Mouse (Mus musculus) embryonic facial prominence, embryonic 15.5 days (tissue): ENCODE measurements around the gene Wdr75. TPM values are rescaled to one million over a fixed set of nuclear protein-coding genes. Genes with fewer than 3 reads are reported as not detected.
A peak's percentile ranks its signal among the peaks of the same experiment; 100 is the strongest.

Experiments used
- ATAC-seq: fragments of 200-750 bp; cut with Nextera tagmentation; 2 replicates; pipeline ENCODE4 v1.8.0; 2017; ENCODE audit warnings: low read depth, moderate TSS enrichment; ENCODE audit not compliant: insufficient number of reproducible peaks, low FRiP score, low TSS enrichment
- H3K27ac ChIP-seq: fragments of 300-500 bp; sonication (generic); replicated peaks from 2 replicates; pipeline ENCODE4 v1.5.1; 2015; ENCODE audit warnings: mild to moderate bottlenecking, inconsistent platforms
- H3K27me3 ChIP-seq: fragments of 300-500 bp; sonication (generic); 2 replicates; pipeline ENCODE4 v1.6.1; 2015; ENCODE audit warnings: inconsistent platforms
- H3K36me3 ChIP-seq: fragments of 300-500 bp; sonication (generic); 2 replicates; pipeline ENCODE4 v1.6.1; 2015; ENCODE audit warnings: mild to moderate bottlenecking, inconsistent platforms
- H3K4me1 ChIP-seq: fragments of 300-500 bp; sonication (generic); 2 replicates; pipeline ENCODE4 v1.6.1; 2015; ENCODE audit warnings: inconsistent platforms
- H3K4me2 ChIP-seq: fragments of 300-500 bp; sonication (generic); replicated peaks from 2 replicates; pipeline ENCODE4 v1.6.1; 2015; ENCODE audit warnings: mild to moderate bottlenecking, inconsistent platforms
- H3K4me3 ChIP-seq: fragments of 300-500 bp; sonication (generic); replicated peaks from 2 replicates; pipeline ENCODE4 v1.5.1; 2015; ENCODE audit warnings: mild to moderate bottlenecking, inconsistent platforms
- H3K9ac ChIP-seq: fragments of 300-500 bp; sonication (generic); 2 replicates; pipeline ENCODE4 v1.6.1; 2015; ENCODE audit warnings: inconsistent platforms
- H3K9me3 ChIP-seq: fragments of 300-500 bp; sonication (generic); replicated peaks from 2 replicates; pipeline ENCODE4 v1.6.1; 2016; ENCODE audit warnings: inconsistent platforms
- WGBS: fragments of 180-500 bp; shearing (Covaris S2); methylation state at CpG from one replicate; pipeline ENCODE4 v1.1.7; 2015; 5-methylcytosine and 5-hydroxymethylcytosine counted together
- polyA plus RNA-seq: library from polyadenylated mRNA; unstranded; fragments of >200 nt; fragmentation: Nextera tagmentation; extraction: Ambion mirVana; gene quantifications from 2 replicates; pipeline ENCODE4 v1.2.1, GENCODE M21; 2015

Wdr75 gene
- 60.4 and 64.0 TPM in 2 replicates for polyA plus RNA-seq

GRCm38 (mm10) chr1:45794969-45795908, at the start of gene Wdr75:
Gene Wdr75, plus strand, starts transcription at chr1:45795166.
- Histone ChIP-seq H3K4me3 (peak within 1 kb of the TSS; percentile 92), H3K36me3 (peaks cover 5% of the 10 kb centered on the region; the same call in 1 of the 2 replicates), H3K27ac (peak within 1 kb of the TSS; percentile 98), H3K9ac (peak within 1 kb of the TSS; percentile 93), H3K9me3 (no peaks in the 10 kb centered on the region), H3K4me1 (peaks cover 15% of the 10 kb centered on the region; the same call in 1 of the 2 replicates), H3K27me3 (no peaks in the 10 kb centered on the region), H3K4me2 (peak within 1 kb of the TSS; percentile 63)
- WGBS = under 1% methylated on average over 70 of the region's 70 CpGs
- ATAC-seq = peak; percentile 100

GRCm38 (mm10) chr1:45755902-45756301, 39.1 kb upstream of the Wdr75 start:
- Histone ChIP-seq H3K27ac (peak overlapping the region; percentile 78), H3K4me2 (no peak overlapping the region), H3K36me3 (no peaks in the 10 kb centered on the region), H3K27me3 (no peaks in the 10 kb centered on the region), H3K4me1 (0 out of 2 replicates have a peak, but pooled peaks cover 5% of the 10 kb centered on the region), H3K9ac (no peak overlapping the region), H3K4me3 (no peak overlapping the region), H3K9me3 (no peaks in the 10 kb centered on the region)
- ATAC-seq = no peak

- H3K27ac ChIP-seq = peak overlapping the region; percentile 60; the same call in 1 of the 2 replicates
- no peaks in the 10 kb centered on the region for H3K9me3 ChIP-seq
- peaks cover 12% of the 10 kb centered on the region for H3K4me1 ChIP-seq
- no peak overlapping the region for H3K9ac ChIP-seq
- H3K4me2 ChIP-seq = no peak overlapping the region
- H3K4me3 ChIP-seq = no peak overlapping the region
- ATAC-seq = peak; percentile 41; the same call in 1 of the 2 replicates
- H3K27me3 ChIP-seq = no peaks in the 10 kb centered on the region
- no peaks in the 10 kb centered on the region for H3K36me3 ChIP-seq
Observed at GRCm38 (mm10) chr1:45756707-45757106, 38.3 kb upstream of the Wdr75 start.

GRCm38 (mm10) chr1:45758011-45758410, 37.0 kb upstream of the Wdr75 start:
- WGBS = 76% methylated on average over 1 of the region's 1 CpGs
- H3K4me1 ChIP-seq = peaks cover 17% of the 10 kb centered on the region

GRCm38 (mm10) chr1:45760667-45761467, 34.1 kb upstream of the Wdr75 start:
- peaks cover 25% of the 10 kb centered on the region for H3K4me1 ChIP-seq
- no peak overlapping the region for H3K4me2 ChIP-seq
- ATAC-seq = peak; percentile 84
- WGBS = 6% methylated on average over 4 of the region's 4 CpGs
- H3K9ac ChIP-seq = no peak overlapping the region
- no peaks in the 10 kb centered on the region for H3K36me3 ChIP-seq
- no peak overlapping the region for H3K4me3 ChIP-seq
- peak overlapping the region; percentile 93 for H3K27ac ChIP-seq
- H3K9me3 ChIP-seq = no peaks in the 10 kb centered on the region
- no peaks in the 10 kb centered on the region for H3K27me3 ChIP-seq

More at GRCm38 (mm10) chr1:45758011-45758410, 37.0 kb upstream of the Wdr75 start:
- no peak overlapping the region for H3K27ac ChIP-seq
- ATAC-seq = no peak
- no peak overlapping the region for H3K4me3 ChIP-seq
- H3K4me2 ChIP-seq = no peak overlapping the region
- no peaks in the 10 kb centered on the region for H3K36me3 ChIP-seq
- no peak overlapping the region for H3K9ac ChIP-seq
- no peaks in the 10 kb centered on the region for H3K9me3 ChIP-seq
- H3K27me3 ChIP-seq = no peaks in the 10 kb centered on the region

- H3K4me2 ChIP-seq = no peak overlapping the region
- H3K9ac ChIP-seq = no peak overlapping the region
- peaks cover 26% of the 10 kb centered on the region for H3K4me1 ChIP-seq
- H3K36me3 ChIP-seq = no peaks in the 10 kb centered on the region
- 23% methylated on average over 1 of the region's 1 CpGs for WGBS
- H3K27ac ChIP-seq = peak overlapping the region; percentile 93
- no peaks in the 10 kb centered on the region for H3K9me3 ChIP-seq
- no peak overlapping the region for H3K4me3 ChIP-seq
- H3K27me3 ChIP-seq = no peaks in the 10 kb centered on the region
- peak; percentile 69 for ATAC-seq
Observed at GRCm38 (mm10) chr1:45761468-45761795, 33.5 kb upstream of the Wdr75 start.

- Histone ChIP-seq H3K4me3 (no peak overlapping the region), H3K27me3 (no peaks in the 10 kb centered on the region), H3K9ac (no peak overlapping the region), H3K27ac (peak overlapping the region; percentile 92), H3K9me3 (no peaks in the 10 kb centered on the region), H3K36me3 (no peaks in the 10 kb centered on the region), H3K4me2 (peak overlapping the region; percentile 38), H3K4me1 (peaks cover 36% of the 10 kb centered on the region)
- WGBS = 22% methylated on average over 4 of the region's 4 CpGs
- ATAC-seq = peak; percentile 60; the same call in 1 of the 2 replicates
Observed at GRCm38 (mm10) chr1:45765678-45766077, 29.3 kb upstream of the Wdr75 start.

GRCm38 (mm10) chr1:45766123-45766522, 28.8 kb upstream of the Wdr75 start:
- H3K4me2 ChIP-seq = peak overlapping the region; percentile 38
- H3K27ac ChIP-seq = peak overlapping the region; percentile 92
- H3K9ac ChIP-seq = no peak overlapping the region
- peaks cover 33% of the 10 kb centered on the region for H3K4me1 ChIP-seq
- H3K4me3 ChIP-seq = no peak overlapping the region
- no peaks in the 10 kb centered on the region for H3K9me3 ChIP-seq
- no peaks in the 10 kb centered on the region for H3K27me3 ChIP-seq
- 8% methylated on average over 8 of the region's 8 CpGs for WGBS
- H3K36me3 ChIP-seq = no peaks in the 10 kb centered on the region
- no peak for ATAC-seq

GRCm38 (mm10) chr1:45767533-45767932, 27.4 kb upstream of the Wdr75 start:
- WGBS = 35% methylated on average over 5 of the region's 5 CpGs
- Histone ChIP-seq H3K36me3 (no peaks in the 10 kb centered on the region), H3K4me3 (no peak overlapping the region), H3K27ac (peak overlapping the region; percentile 90), H3K4me2 (no peak overlapping the region), H3K9ac (no peak overlapping the region), H3K9me3 (no peaks in the 10 kb centered on the region), H3K4me1 (peaks cover 22% of the 10 kb centered on the region), H3K27me3 (no peaks in the 10 kb centered on the region)
- peak; percentile 69 for ATAC-seq

- 96% methylated on average over 13 of the region's 13 CpGs for WGBS
- Histone ChIP-seq H3K36me3 (no peaks in the 10 kb centered on the region), H3K27ac (no peak overlapping the region), H3K4me2 (no peak overlapping the region), H3K27me3 (no peaks in the 10 kb centered on the region), H3K9ac (no peak overlapping the region), H3K9me3 (no peaks in the 10 kb centered on the region), H3K4me1 (peaks cover 22% of the 10 kb centered on the region), H3K4me3 (no peak overlapping the region)
- no peak for ATAC-seq
Observed at GRCm38 (mm10) chr1:45769321-45769720, 25.6 kb upstream of the Wdr75 start.

- Histone ChIP-seq H3K36me3 (no peaks in the 10 kb centered on the region), H3K27me3 (no peaks in the 10 kb centered on the region), H3K27ac (no peak overlapping the region), H3K4me1 (peaks cover 16% of the 10 kb centered on the region), H3K4me3 (no peak overlapping the region), H3K9ac (no peak overlapping the region), H3K4me2 (no peak overlapping the region), H3K9me3 (no peaks in the 10 kb centered on the region)
- ATAC-seq = no peak
- WGBS = 96% methylated on average over 2 of the region's 2 CpGs
Observed at GRCm38 (mm10) chr1:45770051-45770450, 24.9 kb upstream of the Wdr75 start.
